Mouse (Mus musculus) liver, embryonic 14.5 days (tissue): Measurements from ENCODE around the gene Ankrd65. TPM values are rescaled to one million over a fixed set of nuclear protein-coding genes. Genes with fewer than 3 reads are reported as not detected.

Experiments used
- ATAC-seq: fragments of 200-750 bp; cut with Nextera tagmentation; 2 replicates; pipeline ENCODE4 v1.8.0; 2017; ENCODE audit warnings: moderate number of reproducible peaks, mild to moderate bottlenecking, moderate library complexity; ENCODE audit not compliant: insufficient read depth
- DNase-seq, 3 experiments: peaks; one replicate each; pipeline ENCODE4 v3.0.0-alpha.2; 2012 to 2013; ENCODE audit warnings: low read depth in 3 of 3, low spot score in 3 of 3
- H3K27ac ChIP-seq: fragments of 300-500 bp; sonication (generic); 2 replicates; pipeline ENCODE4 v1.5.1; 2014; ENCODE audit warnings: moderate library complexity, mild to moderate bottlenecking, control low read depth, inconsistent platforms
- H3K27me3 ChIP-seq: fragments of 300-500 bp; sonication (generic); 2 replicates; pipeline ENCODE4 v1.6.1; 2014; ENCODE audit warnings: mild to moderate bottlenecking, low read length, moderate library complexity; ENCODE audit not compliant: control insufficient read depth, insufficient read depth
- H3K36me3 ChIP-seq: fragments of 300-500 bp; sonication (generic); replicated peaks from 2 replicates; pipeline ENCODE4 v1.6.1; 2014; ENCODE audit warnings: low read depth; ENCODE audit not compliant: control insufficient read depth, insufficient read depth
- H3K4me1 ChIP-seq, 2 experiments: fragments of 200-500 bp in 1 of 2; fragments of 300-500 bp in 1 of 2; sonication (generic) in 1 of 2; replicated peaks; 2 replicates each; pipeline ENCODE4 v1.6.1; 2012 to 2014; ENCODE audit warnings: antibody characterized with exemption in 1 of 2, inconsistent platforms in 1 of 2, low read length in 1 of 2; ENCODE audit not compliant: control insufficient read depth in 2 of 2, insufficient read depth in 2 of 2
- H3K4me2 ChIP-seq: fragments of 300-500 bp; sonication (generic); 2 replicates; pipeline ENCODE4 v1.6.1; 2014; ENCODE audit warnings: low read depth, mild to moderate bottlenecking, control low read depth, moderate library complexity
- H3K4me3 ChIP-seq, 2 experiments: fragments of 200-500 bp in 1 of 2; fragments of 300-500 bp in 1 of 2; sonication (generic) in 1 of 2; 2 replicates each; pipeline ENCODE4 v1.5.1; 2012 to 2014; ENCODE audit warnings: low read depth in 2 of 2, low read length in 2 of 2, mild to moderate bottlenecking in 2 of 2, control low read depth in 1 of 2, inconsistent platforms in 1 of 2, moderate library complexity in 1 of 2; ENCODE audit not compliant: insufficient read depth in 1 of 2
- H3K9ac ChIP-seq: fragments of 300-500 bp; sonication (generic); replicated peaks from 2 replicates; pipeline ENCODE4 v1.6.1; 2014; ENCODE audit warnings: mild to moderate bottlenecking, control low read depth, moderate library complexity
- H3K9me3 ChIP-seq: fragments of 300-500 bp; sonication (generic); 2 replicates; pipeline ENCODE4 v1.6.1; 2016; ENCODE audit warnings: low read length, mixed read lengths; ENCODE audit not compliant: control insufficient read depth
- CTCF ChIP-seq: IDR thresholded peaks from 2 replicates; pipeline ENCODE4 v1.5.1; 2016; ENCODE audit warnings: antibody characterized with exemption, low read depth, control low read depth
- EP300 ChIP-seq: IDR thresholded peaks from 2 replicates; pipeline ENCODE4 v1.6.1; 2016; ENCODE audit warnings: antibody characterized with exemption, low read depth
- WGBS: fragments of 180-500 bp; shearing (Covaris S2); extraction: QIAGEN DNeasy Blood & Tissue Kit; methylation state at CpG from one replicate; pipeline ENCODE4 v1.1.7; 2014; ENCODE audit not compliant: insufficient replicate concordance; 5-methylcytosine and 5-hydroxymethylcytosine counted together
- polyA plus RNA-seq, 2 experiments: library from polyadenylated mRNA; depleted of rRNA in 1 of 2; stranded (reverse) in 1 of 2; unstranded in 1 of 2; fragments of >200 nt; fragmentation: Nextera tagmentation in 1 of 2; extraction: Ambion mirVana in 1 of 2; gene quantifications; 2 replicates each; pipeline versions ENCODE4 v1.2.1 to v1.2.3; 2012 to 2014

The Ankrd65 gene
- polyA plus RNA-seq, 2 experiments, result 0.02 TPM; not detected in 1

GRCm38 (mm10) chr4:155774280-155774754 lies 15.9 kb upstream of the Ankrd65 start, which contains the start of gene Vwa1:
Gene Vwa1 (minus strand): TSS chr4:155774698.
- peak in 1 of 3 experiments; percentile 64 for DNase-seq
- Histone ChIP-seq H3K27me3 (peaks cover 26% of the 10 kb centered on the region), H3K27ac (no peak within 1 kb of the TSS), H3K4me3 (peak within 1 kb of the TSS in 1 of 2 experiments; percentile 21; a peak in 2 of 4 replicates), H3K9ac (no peak within 1 kb of the TSS), H3K36me3 (no peaks in the 10 kb centered on the region), H3K4me1 (peaks cover 0 to 4% of the 10 kb centered on the region in 2 experiments; a peak in 1 of 4 replicates), H3K4me2 (peak within 1 kb of the TSS; percentile 60), H3K9me3 (no peaks in the 10 kb centered on the region)
- peak; percentile 60 for ATAC-seq
- 2% methylated on average over 35 of the region's 35 CpGs for WGBS
- TF ChIP-seq EP300, result no peak
- peak; percentile 19; the same call in 1 of the 2 replicates for TF ChIP-seq CTCF

DNA sequence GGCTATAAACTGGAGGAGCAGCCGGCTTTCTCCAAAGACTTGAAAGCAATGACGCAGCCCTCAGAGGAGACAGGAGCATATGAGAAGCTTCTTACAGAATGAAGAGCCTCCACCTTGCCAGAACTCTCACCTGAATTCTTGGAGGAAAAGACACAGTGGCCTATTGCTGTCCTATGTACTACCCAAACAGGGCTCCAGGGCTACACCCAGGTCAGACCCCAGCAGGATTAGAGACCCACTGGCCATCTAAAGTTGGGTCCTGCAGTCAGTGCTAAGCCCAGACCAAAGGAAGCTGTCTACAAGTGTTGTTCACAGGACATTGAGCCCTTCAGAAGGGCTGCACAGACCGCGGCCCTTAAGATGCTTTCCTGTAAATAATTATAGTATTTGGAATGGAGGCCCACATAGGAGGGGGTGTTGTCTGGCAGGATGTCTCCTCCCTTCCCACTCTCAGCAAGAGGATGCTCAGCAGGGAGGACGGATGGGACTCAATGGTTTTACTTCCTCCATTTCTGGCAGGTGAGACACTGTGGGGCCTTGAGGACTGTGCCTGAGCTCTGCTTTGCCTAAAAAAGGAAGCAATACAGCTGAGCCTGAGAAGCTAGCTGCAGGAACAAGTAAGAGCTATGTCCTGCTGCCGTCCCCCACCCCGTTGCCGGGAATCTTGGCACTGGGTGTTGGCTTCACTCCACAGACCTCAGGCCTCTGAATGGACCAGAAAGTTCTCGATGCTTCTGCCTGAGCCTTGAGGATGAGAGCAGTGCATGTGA lies 15.1 kb upstream of the Ankrd65 start:
- WGBS, result 39% methylated on average over 9 of the region's 9 CpGs
- TF ChIP-seq CTCF (no peak), EP300 (no peak)
- peaks cover 0 to 2% of the 10 kb centered on the region in 2 experiments; a peak in 1 of 4 replicates for H3K4me1 ChIP-seq
- H3K9me3 ChIP-seq, result no peaks in the 10 kb centered on the region
- no peak overlapping the region for H3K9ac ChIP-seq
- ATAC-seq (no peak), DNase-seq (no peak)
- no peak overlapping the region for H3K27ac ChIP-seq
- peaks cover 26% of the 10 kb centered on the region for H3K27me3 ChIP-seq
- H3K4me3 ChIP-seq, result no peak overlapping the region
- peak overlapping the region; percentile 60 for H3K4me2 ChIP-seq
- H3K36me3 ChIP-seq, result no peaks in the 10 kb centered on the region

DNA sequence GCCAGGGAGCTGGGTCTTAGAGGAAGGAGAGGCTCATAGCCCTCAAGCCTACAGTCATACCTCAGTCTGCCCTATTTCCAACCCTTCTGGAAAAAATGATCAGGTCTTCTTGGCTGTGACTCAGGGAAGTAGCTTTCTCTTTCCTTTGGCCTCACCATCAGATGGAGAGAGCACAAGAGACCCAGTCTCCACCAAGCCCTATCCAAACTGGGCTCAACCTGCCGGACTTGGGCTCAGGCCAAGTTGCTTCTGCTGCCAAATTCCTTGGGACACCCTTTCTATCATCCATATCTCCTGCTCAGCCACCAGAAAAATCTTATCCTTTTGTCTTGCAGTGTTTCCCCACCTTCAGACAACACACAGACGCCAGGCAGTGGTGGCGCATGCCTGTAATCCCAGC lies 14.4 kb upstream of the Ankrd65 start:
- no peak overlapping the region for H3K9ac ChIP-seq
- H3K4me1 ChIP-seq, result peaks cover 0 to 2% of the 10 kb centered on the region in 2 experiments; a peak in 1 of 4 replicates
- no peaks in the 10 kb centered on the region for H3K9me3 ChIP-seq
- no peak overlapping the region for H3K4me2 ChIP-seq
- DNase-seq (no peak), ATAC-seq (no peak)
- no peak overlapping the region for H3K4me3 ChIP-seq
- WGBS, result 71% methylated on average over 3 of the region's 3 CpGs
- H3K27ac ChIP-seq, result no peak overlapping the region
- H3K27me3 ChIP-seq, result peaks cover 27% of the 10 kb centered on the region
- no peaks in the 10 kb centered on the region for H3K36me3 ChIP-seq
- TF ChIP-seq CTCF, result no peak
- no peak for TF ChIP-seq EP300

- H3K27me3 ChIP-seq, result peaks cover 29% of the 10 kb centered on the region
- H3K36me3 ChIP-seq, result no peaks in the 10 kb centered on the region
- no peak overlapping the region for H3K27ac ChIP-seq
- no peak for TF ChIP-seq EP300
- no peak for TF ChIP-seq CTCF
- no peaks in the 10 kb centered on the region for H3K9me3 ChIP-seq
- no peak overlapping the region for H3K4me2 ChIP-seq
- DNase-seq, result no peak
- peaks cover 0 to 2% of the 10 kb centered on the region in 2 experiments; a peak in 1 of 4 replicates for H3K4me1 ChIP-seq
- H3K4me3 ChIP-seq, result no peak overlapping the region
- ATAC-seq, result no peak
- 20% methylated on average over 2 of the region's 2 CpGs for WGBS
- no peak overlapping the region for H3K9ac ChIP-seq
These were observed 13.4 kb upstream of the Ankrd65 start for GRCm38 (mm10) chr4:155776704-155777335.

DNA sequence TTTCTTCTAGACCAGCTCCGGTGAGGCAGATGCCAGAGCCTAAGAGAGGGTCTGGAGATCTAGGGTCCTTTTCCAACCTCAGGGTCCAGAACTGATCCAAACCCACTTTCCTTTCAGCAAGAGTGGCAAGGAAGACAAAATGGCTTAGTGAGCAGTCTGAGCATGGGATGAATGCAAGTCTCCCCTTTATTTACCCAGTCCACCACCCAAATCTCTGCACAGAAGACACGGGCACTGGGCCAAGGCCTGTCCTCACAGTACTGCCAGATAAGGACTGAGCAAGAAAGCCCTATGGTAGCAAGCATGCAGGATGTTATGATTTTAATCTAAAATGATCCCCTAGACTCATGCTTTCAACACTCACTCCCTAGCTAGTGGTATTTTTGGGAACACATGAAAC lies 12.4 kb upstream of the Ankrd65 start:
- Histone ChIP-seq H3K4me3 (no peak overlapping the region), H3K27ac (no peak overlapping the region), H3K36me3 (no peaks in the 10 kb centered on the region), H3K27me3 (peaks cover 33% of the 10 kb centered on the region), H3K9ac (no peak overlapping the region), H3K4me1 (peaks cover 0 to 2% of the 10 kb centered on the region in 2 experiments; a peak in 1 of 4 replicates), H3K4me2 (no peak overlapping the region), H3K9me3 (no peaks in the 10 kb centered on the region)
- no peak for ATAC-seq
- WGBS, result 53% methylated on average over 2 of the region's 2 CpGs
- DNase-seq, result no peak
- TF ChIP-seq CTCF (no peak), EP300 (no peak)
